Mouse (Mus musculus): ENCODE data around the gene Cyp11a1. TPM values are rescaled to one million over a fixed set of nuclear protein-coding genes. Genes with fewer than 3 reads are reported as not detected.

Gene Cyp11a1
- polyA plus RNA-seq, 1 experiment = 0.04 TPM

DNA sequence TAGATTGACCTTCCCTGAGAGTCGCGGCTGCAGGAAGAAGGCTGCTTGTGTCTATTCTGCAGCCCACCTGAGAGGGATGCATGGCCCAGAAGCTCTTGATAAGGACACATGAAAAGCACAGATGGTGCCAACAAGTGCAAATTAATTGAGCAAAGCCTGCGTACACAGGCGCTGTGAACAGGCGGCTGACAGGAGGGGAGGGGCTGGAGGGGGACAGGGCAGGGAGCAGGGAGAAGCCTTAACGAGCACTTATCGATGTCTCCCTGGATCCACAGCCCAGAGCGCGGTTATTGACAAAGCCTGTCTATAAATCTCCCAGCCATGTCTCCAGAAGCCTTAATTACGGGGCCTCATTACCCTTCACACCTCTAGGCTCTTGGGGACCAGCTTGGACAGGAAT, 38.6 kb downstream of the Cyp11a1 start:
- H3K4me1 ChIP-seq (ENCODE audit: control insufficient read depth) = no peaks in the 10 kb centered on the region
- H3K9me3 ChIP-seq (ENCODE audit: control insufficient read depth, low read length) = no peaks in the 10 kb centered on the region
- no peak for TF ChIP-seq GATA1 (IDR thresholded peaks at IDR 0.05; ENCODE audit: low read length)
- TF ChIP-seq TAL1 (IDR thresholded peaks at IDR 0.05; ENCODE audit: low read length) = no peak
- no peaks in the 10 kb centered on the region for H3K36me3 ChIP-seq (ENCODE audit: control insufficient read depth)
- H3K27me3 ChIP-seq (ENCODE audit: control insufficient read depth) = peaks cover 4% of the 10 kb centered on the region; the same call in 1 of the 2 replicates
- no peak overlapping the region for H3K4me3 ChIP-seq (replicated peaks)

DNA sequence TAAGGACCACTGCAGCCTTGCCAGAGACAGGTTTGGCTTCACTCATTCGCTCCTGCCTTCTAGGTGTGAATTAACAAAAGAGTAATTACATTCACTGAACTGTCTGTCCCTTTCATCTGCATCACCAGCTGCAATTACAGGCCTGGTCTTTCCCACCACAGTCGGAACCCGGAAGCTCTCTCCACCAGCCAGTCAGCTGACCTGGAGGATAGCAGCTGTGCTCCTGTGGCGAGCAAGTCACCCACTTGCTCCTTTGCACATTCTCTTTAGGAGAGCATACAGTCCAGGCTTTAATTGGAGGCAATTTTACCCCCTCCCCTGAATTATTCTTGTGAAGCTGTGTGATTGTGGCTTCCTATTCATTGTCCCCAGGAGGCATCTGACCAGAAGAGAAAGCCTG, 39.4 kb downstream of the Cyp11a1 start:
- no peaks in the 10 kb centered on the region for H3K4me1 ChIP-seq (ENCODE audit: control insufficient read depth)
- H3K27me3 ChIP-seq (ENCODE audit: control insufficient read depth) = peaks cover 4% of the 10 kb centered on the region; the same call in 1 of the 2 replicates
- H3K9me3 ChIP-seq (ENCODE audit: control insufficient read depth, low read length) = no peaks in the 10 kb centered on the region
- H3K36me3 ChIP-seq (ENCODE audit: control insufficient read depth) = no peaks in the 10 kb centered on the region
- H3K4me3 ChIP-seq (replicated peaks) = no peak overlapping the region
- TF ChIP-seq TAL1 (IDR thresholded peaks at IDR 0.05; ENCODE audit: low read length) = no peak
- TF ChIP-seq GATA1 (IDR thresholded peaks at IDR 0.05; ENCODE audit: low read length) = no peak

DNA sequence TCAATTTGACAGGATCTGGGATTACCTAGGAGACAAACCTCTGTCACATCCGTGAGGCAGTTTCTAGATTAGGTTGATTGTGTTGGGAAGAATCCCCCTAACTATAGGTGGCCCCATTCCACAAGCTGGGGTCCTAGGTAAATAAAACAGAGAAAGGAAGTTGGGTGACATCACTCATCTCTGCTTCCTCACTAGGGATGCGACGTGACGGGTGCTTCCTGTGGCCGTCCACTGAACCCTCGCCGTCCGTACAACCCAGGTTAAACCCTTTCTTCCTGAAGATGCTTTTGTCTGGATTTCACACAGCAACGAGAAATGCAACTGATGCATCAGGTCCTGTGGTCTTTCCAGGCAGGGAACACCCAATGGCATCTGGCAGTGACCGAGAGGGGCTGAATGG, 40.9 kb downstream of the Cyp11a1 start:
- Histone ChIP-seq H3K4me1 (ENCODE audit: control insufficient read depth) (no peaks in the 10 kb centered on the region), H3K27me3 (ENCODE audit: control insufficient read depth) (peaks cover 4% of the 10 kb centered on the region; the same call in 1 of the 2 replicates), H3K36me3 (ENCODE audit: control insufficient read depth) (no peaks in the 10 kb centered on the region), H3K9me3 (ENCODE audit: control insufficient read depth, low read length) (no peaks in the 10 kb centered on the region), H3K4me3 (replicated peaks) (no peak overlapping the region)
- TF ChIP-seq GATA1 (IDR thresholded peaks at IDR 0.05; ENCODE audit: low read length) = no peak
- TF ChIP-seq TAL1 (IDR thresholded peaks at IDR 0.05; ENCODE audit: low read length) = no peak

DNA sequence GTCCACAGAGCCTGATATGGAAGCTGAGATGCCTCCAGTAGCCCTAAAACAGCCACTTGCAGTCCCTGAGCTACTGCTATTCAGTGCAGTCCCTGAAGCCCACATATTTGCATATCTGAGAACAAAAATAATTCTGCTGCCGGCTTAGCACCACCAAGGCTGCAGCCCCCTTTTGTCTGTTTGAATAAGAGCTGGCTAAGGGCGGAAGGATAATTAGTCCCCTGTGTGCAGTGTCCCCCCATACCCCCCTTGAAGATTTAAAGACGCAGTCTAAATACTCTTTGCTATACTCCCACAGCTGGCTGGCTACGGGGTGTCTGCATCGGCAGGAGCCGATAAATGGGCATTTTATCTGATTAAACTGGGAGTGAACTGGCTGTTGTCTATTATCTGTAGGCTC, 42.4 kb downstream of the Cyp11a1 start:
- Histone ChIP-seq H3K27me3 (ENCODE audit: control insufficient read depth) (peaks cover 4% of the 10 kb centered on the region; the same call in 1 of the 2 replicates), H3K36me3 (ENCODE audit: control insufficient read depth) (no peaks in the 10 kb centered on the region), H3K4me1 (ENCODE audit: control insufficient read depth) (no peaks in the 10 kb centered on the region), H3K9me3 (ENCODE audit: control insufficient read depth, low read length) (no peaks in the 10 kb centered on the region), H3K4me3 (replicated peaks) (no peak overlapping the region)
- TF ChIP-seq TAL1 (IDR thresholded peaks at IDR 0.05; ENCODE audit: low read length) = no peak
- TF ChIP-seq GATA1 (IDR thresholded peaks at IDR 0.05; ENCODE audit: low read length) = no peak

DNA sequence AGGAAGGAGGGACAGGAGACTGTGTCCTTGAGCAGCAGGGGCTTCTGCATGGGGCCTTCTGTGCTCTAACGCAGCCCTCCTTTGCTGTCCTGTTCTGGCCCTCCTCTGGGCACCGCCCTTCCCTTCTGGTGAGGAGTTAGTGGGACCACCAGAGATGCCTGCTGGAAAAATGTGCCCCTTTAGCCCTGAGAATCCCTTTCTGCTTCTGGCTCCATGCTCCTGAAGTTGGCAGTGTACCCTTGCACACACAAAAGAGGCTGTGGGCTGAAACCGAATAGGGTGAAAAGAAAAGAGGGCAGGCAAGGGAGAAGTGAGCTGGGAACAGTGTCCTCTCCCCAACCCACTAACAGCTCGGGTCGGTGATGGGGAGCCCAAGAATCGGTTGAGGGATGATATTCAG, 43.0 kb downstream of the Cyp11a1 start:
- H3K4me1 ChIP-seq (ENCODE audit: control insufficient read depth) = no peaks in the 10 kb centered on the region
- no peak overlapping the region for H3K4me3 ChIP-seq (replicated peaks)
- H3K9me3 ChIP-seq (ENCODE audit: control insufficient read depth, low read length) = no peaks in the 10 kb centered on the region
- H3K36me3 ChIP-seq (ENCODE audit: control insufficient read depth) = no peaks in the 10 kb centered on the region
- TF ChIP-seq GATA1 (IDR thresholded peaks at IDR 0.05; ENCODE audit: low read length) = no peak
- TF ChIP-seq TAL1 (IDR thresholded peaks at IDR 0.05; ENCODE audit: low read length) = no peak
- H3K27me3 ChIP-seq (ENCODE audit: control insufficient read depth) = peaks cover 4% of the 10 kb centered on the region; the same call in 1 of the 2 replicates

DNA sequence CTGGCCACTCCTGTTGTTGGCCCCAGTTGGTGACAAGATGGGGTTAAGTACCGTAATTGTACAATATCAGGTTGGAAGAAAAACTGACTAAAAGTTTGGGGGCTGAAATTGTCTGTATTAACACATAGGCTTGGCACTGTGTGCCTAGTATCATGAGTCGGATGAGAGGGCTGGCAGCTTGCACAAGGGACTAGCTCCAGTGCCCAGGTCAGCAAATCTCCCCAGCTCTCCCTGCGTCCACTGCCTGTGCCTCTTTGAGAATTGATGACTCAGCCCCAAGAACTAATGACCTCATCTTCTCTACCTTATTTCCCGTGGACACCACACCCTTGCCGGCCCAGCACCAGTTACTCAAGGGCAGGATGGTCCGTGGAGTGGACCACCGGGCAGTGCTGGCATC, 43.6 kb downstream of the Cyp11a1 start:
- Histone ChIP-seq H3K9me3 (ENCODE audit: control insufficient read depth, low read length) (no peaks in the 10 kb centered on the region), H3K4me1 (ENCODE audit: control insufficient read depth) (no peaks in the 10 kb centered on the region), H3K27me3 (ENCODE audit: control insufficient read depth) (peaks cover 4% of the 10 kb centered on the region; the same call in 1 of the 2 replicates), H3K36me3 (ENCODE audit: control insufficient read depth) (no peaks in the 10 kb centered on the region), H3K4me3 (replicated peaks) (no peak overlapping the region)
- no peak for TF ChIP-seq GATA1 (IDR thresholded peaks at IDR 0.05; ENCODE audit: low read length)
- no peak for TF ChIP-seq TAL1 (IDR thresholded peaks at IDR 0.05; ENCODE audit: low read length)

- Histone ChIP-seq H3K27me3 (ENCODE audit: control insufficient read depth) (0 out of 2 replicates have a peak, but pooled peaks cover 4% of the 10 kb centered on the region), H3K9me3 (ENCODE audit: control insufficient read depth, low read length) (no peaks in the 10 kb centered on the region), H3K36me3 (ENCODE audit: control insufficient read depth) (no peaks in the 10 kb centered on the region), H3K4me3 (replicated peaks) (no peak overlapping the region), H3K4me1 (ENCODE audit: control insufficient read depth) (no peaks in the 10 kb centered on the region)
- no peak for TF ChIP-seq GATA1 (IDR thresholded peaks at IDR 0.05; ENCODE audit: low read length)
- TF ChIP-seq TAL1 (IDR thresholded peaks at IDR 0.05; ENCODE audit: low read length) = no peak
These were observed 45.7 kb downstream of the Cyp11a1 start for GRCm38 (mm10) chr9:58051937-58052336.

DNA sequence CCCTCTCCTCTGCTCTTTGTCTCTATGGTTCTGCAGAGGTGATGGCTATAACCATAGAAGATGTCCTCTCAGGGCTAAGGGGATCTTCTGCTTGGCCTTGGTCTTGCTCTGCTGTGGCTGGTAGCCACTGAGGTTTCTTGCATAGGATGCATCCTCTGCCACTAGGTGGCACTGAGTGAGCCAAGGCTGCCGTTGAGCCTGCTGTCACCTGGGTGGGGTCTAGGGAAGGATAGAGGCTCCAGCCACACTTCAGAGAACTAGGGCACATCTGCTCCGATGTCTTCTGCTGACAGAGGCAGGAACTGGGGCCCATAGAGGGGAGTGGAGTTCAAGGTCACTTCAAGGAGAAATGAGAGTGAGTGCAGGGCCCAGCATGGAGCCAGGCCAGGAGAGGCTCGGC, 46.9 kb downstream of the Cyp11a1 start:
- no peaks in the 10 kb centered on the region for H3K9me3 ChIP-seq (ENCODE audit: control insufficient read depth, low read length)
- H3K4me1 ChIP-seq (ENCODE audit: control insufficient read depth) = no peaks in the 10 kb centered on the region
- TF ChIP-seq GATA1 (IDR thresholded peaks at IDR 0.05; ENCODE audit: low read length) (no peak), TAL1 (IDR thresholded peaks at IDR 0.05; ENCODE audit: low read length) (no peak)
- no peaks in the 10 kb centered on the region for H3K36me3 ChIP-seq (ENCODE audit: control insufficient read depth)
- H3K27me3 ChIP-seq (ENCODE audit: control insufficient read depth) = no peaks in the 10 kb centered on the region
- no peak overlapping the region for H3K4me3 ChIP-seq (replicated peaks)

- H3K9me3 ChIP-seq (ENCODE audit: control insufficient read depth, low read length) = no peaks in the 10 kb centered on the region
- no peaks in the 10 kb centered on the region for H3K4me1 ChIP-seq (ENCODE audit: control insufficient read depth)
- no peaks in the 10 kb centered on the region for H3K36me3 ChIP-seq (ENCODE audit: control insufficient read depth)
- H3K27me3 ChIP-seq (ENCODE audit: control insufficient read depth) = no peaks in the 10 kb centered on the region
- no peak overlapping the region for H3K4me3 ChIP-seq (replicated peaks)
- TF ChIP-seq GATA1 (IDR thresholded peaks at IDR 0.05; ENCODE audit: low read length) (no peak), TAL1 (IDR thresholded peaks at IDR 0.05; ENCODE audit: low read length) (no peak)
These were observed 47.3 kb downstream of the Cyp11a1 start for GRCm38 (mm10) chr9:58053544-58053943.

- no peaks in the 10 kb centered on the region for H3K9me3 ChIP-seq (ENCODE audit: control insufficient read depth, low read length)
- no peaks in the 10 kb centered on the region for H3K36me3 ChIP-seq (ENCODE audit: control insufficient read depth)
- no peaks in the 10 kb centered on the region for H3K27me3 ChIP-seq (ENCODE audit: control insufficient read depth)
- no peak for TF ChIP-seq TAL1 (IDR thresholded peaks at IDR 0.05; ENCODE audit: low read length)
- no peaks in the 10 kb centered on the region for H3K4me1 ChIP-seq (ENCODE audit: control insufficient read depth)
- H3K4me3 ChIP-seq (replicated peaks) = no peak overlapping the region
These were observed 47.8 kb downstream of the Cyp11a1 start for GRCm38 (mm10) chr9:58054032-58054431.

All from erythroblast, embryonic 14.5 days (primary cell).